Mouse (Mus musculus) MEL (cell line): ENCODE data around the gene Coq8b.

ENCODE experiments used
- CHD2 ChIP-seq: IDR thresholded peaks from 2 replicates; pipeline ENCODE4 v1.6.1; 2011; ENCODE audit warnings: low read length, improper control_type of control experiment
- CTCF ChIP-seq, 3 experiments: IDR thresholded peaks in 2 of 3; conservative IDR thresholded peaks in 1 of 3; 2 replicates each; pipeline ENCODE4 v1.5.1; 2011 to 2012; ENCODE audit warnings: low read length in 3 of 3, low read depth in 2 of 3, mild to moderate bottlenecking in 2 of 3, improper control_type of control experiment in 1 of 3, inconsistent platforms in 1 of 3, mixed read lengths in 1 of 3, moderate library complexity in 1 of 3; ENCODE audit not compliant: control insufficient read depth in 1 of 3, insufficient read depth in 1 of 3, poor library complexity in 1 of 3, severe bottlenecking in 1 of 3
- EP300 ChIP-seq, 2 experiments: IDR thresholded peaks; 2 replicates each; pipeline ENCODE4 v1.6.1; 2011; ENCODE audit warnings: improper control_type of control experiment in 2 of 2, low read length in 2 of 2, low read depth in 1 of 2, mild to moderate bottlenecking in 1 of 2
- KAT2A ChIP-seq: conservative IDR thresholded peaks from 2 replicates; pipeline ENCODE4 v1.6.1; 2012; ENCODE audit warnings: low read depth, low read length, improper control_type of control experiment, inconsistent platforms
- MAX ChIP-seq: IDR thresholded peaks from 2 replicates; pipeline ENCODE4 v1.6.1; 2011; ENCODE audit warnings: low read length, improper control_type of control experiment
- ZMIZ1 ChIP-seq: IDR thresholded peaks from 2 replicates; pipeline ENCODE4 v1.6.1; 2012; ENCODE audit warnings: low read depth, mild to moderate bottlenecking, inconsistent platforms, low read length, improper control_type of control experiment, moderate library complexity

DNA sequence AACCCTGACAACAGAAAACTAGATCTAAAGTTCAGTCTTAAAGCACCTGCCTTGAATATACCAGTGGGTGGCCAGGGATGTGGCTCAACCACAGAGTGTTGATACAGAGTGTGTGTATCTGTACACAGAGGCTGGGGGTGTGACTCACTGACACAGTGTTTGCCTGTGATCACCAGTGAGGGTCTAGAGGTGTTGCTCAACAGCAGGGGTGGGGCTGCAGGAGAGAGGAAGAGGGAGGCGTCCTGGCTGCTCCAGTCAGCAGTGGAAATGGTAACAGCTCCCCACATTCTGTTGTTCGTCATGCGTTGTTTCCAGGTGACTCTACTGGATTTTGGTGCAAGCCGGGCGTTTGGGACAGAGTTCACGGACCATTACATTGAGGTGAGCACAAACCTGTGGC is 19.1 kb downstream of the Coq8b start:
- TF ChIP-seq CTCF (IDR thresholded peaks at IDR 0.05 in 2 of 3, conservative IDR thresholded peaks at IDR 0.05 in 1 of 3; ENCODE audit: control insufficient read depth in 1 of 3, insufficient read depth in 1 of 3, low read depth in 2 of 3, low read length in 3 of 3, poor library complexity in 1 of 3, severe bottlenecking in 1 of 3) (no peak), ZMIZ1 (no peak), KAT2A (no peak), EP300 (IDR thresholded peaks at IDR 0.05; ENCODE audit: low read depth in 1 of 2, low read length in 2 of 2) (peak in 1 of 2 experiments; percentile 56; a peak in 2 of 4 replicates), MAX (no peak), CHD2 (no peak)
